Mouse (Mus musculus) adrenal gland, postnatal 36 days (tissue): ENCODE data around the gene Glrx. TPM values are rescaled to one million over a fixed set of nuclear protein-coding genes. Genes with fewer than 3 reads are reported as not detected.

Experiments used
- DNase-seq, 2 experiments: peaks; one replicate each; pipeline ENCODE4 v3.0.0; 2021; ENCODE audit warnings: mixed read lengths in 1 of 2
- total RNA-seq, 2 experiments: library from RNA; stranded (reverse); gene quantifications; 2 replicates each; pipeline ENCODE4 v1.2.3; 2021

Gene Glrx
- total RNA-seq, 2 experiments from 2014 or later, result 20.3 to 21.4 TPM

GRCm38 (mm10) chr13:75883792-75884191, 44.1 kb downstream of the Glrx start:
- no peak for DNase-seq

GRCm38 (mm10) chr13:75891868-75892267, 52.2 kb downstream of the Glrx start:
- no peak for DNase-seq

- no peak for DNase-seq
Observed at GRCm38 (mm10) chr13:75892291-75892690, 52.6 kb downstream of the Glrx start.

- no peak for DNase-seq
Observed at GRCm38 (mm10) chr13:75892876-75893275, 53.2 kb downstream of the Glrx start.

Other genes starting within 250 kb of the Glrx start
- gene Ell2, start 133.1 kb upstream of the Glrx start, total RNA-seq, result 100 to 1,000 TPM in 1 of 2 experiments, 10 to 100 TPM in 1; 69.7 to 116 TPM
- 1 to 10 TPM; 8.2 to 8.8 TPM for gene Rhobtb3, start 104.1 kb downstream of the Glrx start, total RNA-seq
- gene Spata9, start 127.3 kb downstream of the Glrx start, total RNA-seq, result not detected
- gene Rfesd, start 178.9 kb downstream of the Glrx start, total RNA-seq, result 10 to 100 TPM; 19.0 to 24.4 TPM
- not detected for gene Gpr150, start 217.1 kb downstream of the Glrx start, total RNA-seq